Mouse (Mus musculus) Muller cell, postnatal 12 days (primary cell): ENCODE measurements around the gene Slc19a1.

Experiments used
- DNase-seq: peaks from one replicate; pipeline ENCODE4 v3.0.0-alpha.2; 2015; ENCODE audit errors: inconsistent ontology term

The Slc19a1 gene

GRCm38 (mm10) chr10:77031768-77032375 lies at the start of gene Slc19a1:
Slc19a1 (plus strand) TSS chr10:77032241.
- no peak for DNase-seq

- DNase-seq = no peak
Observed at GRCm38 (mm10) chr10:76988586-76988985, 43.5 kb upstream of the Slc19a1 start.

GRCm38 (mm10) chr10:76992456-76992855 lies 39.6 kb upstream of the Slc19a1 start:
- DNase-seq = no peak

GRCm38 (mm10) chr10:76997759-76998513 lies 34.1 kb upstream of the Slc19a1 start:
- peak; percentile 85 for DNase-seq

- peak; percentile 56 for DNase-seq
Observed at GRCm38 (mm10) chr10:77004936-77005335, 27.1 kb upstream of the Slc19a1 start.

- no peak for DNase-seq
Observed at GRCm38 (mm10) chr10:77007433-77008108, 24.5 kb upstream of the Slc19a1 start.

GRCm38 (mm10) chr10:77008109-77008561 lies 23.9 kb upstream of the Slc19a1 start:
- peak; percentile 46 for DNase-seq

GRCm38 (mm10) chr10:77008698-77009097 lies 23.3 kb upstream of the Slc19a1 start:
- no peak for DNase-seq

GRCm38 (mm10) chr10:77011681-77012080 lies 20.4 kb upstream of the Slc19a1 start:
- DNase-seq = no peak

GRCm38 (mm10) chr10:77016080-77016479 lies 16.0 kb upstream of the Slc19a1 start:
- DNase-seq = no peak

- DNase-seq = no peak
Observed at GRCm38 (mm10) chr10:77016499-77016898, 15.5 kb upstream of the Slc19a1 start.

GRCm38 (mm10) chr10:77017061-77017460 lies 15.0 kb upstream of the Slc19a1 start:
- DNase-seq = no peak

GRCm38 (mm10) chr10:77017662-77018061 lies 14.4 kb upstream of the Slc19a1 start:
- no peak for DNase-seq

- peak; percentile 76 for DNase-seq
Observed at GRCm38 (mm10) chr10:77021399-77022052, 10.5 kb upstream of the Slc19a1 start.

- DNase-seq = no peak
Observed at GRCm38 (mm10) chr10:77022301-77023130, 9.5 kb upstream of the Slc19a1 start.

- no peak for DNase-seq
Observed at GRCm38 (mm10) chr10:77024231-77024630, 7.8 kb upstream of the Slc19a1 start.

GRCm38 (mm10) chr10:77026944-77027343 lies 5.1 kb upstream of the Slc19a1 start:
- no peak for DNase-seq

- DNase-seq = no peak
Observed at GRCm38 (mm10) chr10:77028782-77029296, 3.2 kb upstream of the Slc19a1 start.

- no peak for DNase-seq
Observed at GRCm38 (mm10) chr10:77029761-77030160, 2.3 kb upstream of the Slc19a1 start.

- no peak for DNase-seq
Observed at GRCm38 (mm10) chr10:77030666-77031065, 1.4 kb upstream of the Slc19a1 start.
